Mouse (Mus musculus) hindbrain, postnatal 0 days (tissue): ENCODE measurements around the gene Hspb1. TPM values are rescaled to one million over a fixed set of nuclear protein-coding genes. Genes with fewer than 3 reads are reported as not detected.

Experiments
- ATAC-seq: fragments of 200-750 bp; cut with Nextera tagmentation; 2 replicates; pipeline ENCODE4 v1.8.0; 2017; ENCODE audit warnings: mild to moderate bottlenecking, moderate TSS enrichment, moderate library complexity
- DNase-seq: peaks from one replicate; pipeline ENCODE4 v3.0.0-alpha.2; 2015; ENCODE audit warnings: low spot score
- H3K27ac ChIP-seq: fragments of 300-500 bp; sonication (generic); 2 replicates; pipeline ENCODE4 v1.5.1; 2014; ENCODE audit warnings: mild to moderate bottlenecking
- H3K27me3 ChIP-seq: fragments of 300-500 bp; sonication (generic); 2 replicates; pipeline ENCODE4 v1.6.1; 2014; ENCODE audit warnings: low read length, mixed read lengths; ENCODE audit not compliant: insufficient read depth
- H3K36me3 ChIP-seq: fragments of 300-500 bp; sonication (generic); 2 replicates; pipeline ENCODE4 v1.6.1; 2014; ENCODE audit warnings: low read length, mixed read lengths; ENCODE audit not compliant: insufficient read depth
- H3K4me1 ChIP-seq: fragments of 300-500 bp; sonication (generic); 2 replicates; pipeline ENCODE4 v1.6.1; 2014; ENCODE audit warnings: antibody characterized with exemption, low read length, mixed read lengths; ENCODE audit not compliant: insufficient read depth
- H3K4me2 ChIP-seq: fragments of 300-500 bp; sonication (generic); 2 replicates; pipeline ENCODE4 v1.6.1; 2014; ENCODE audit warnings: low read depth, mild to moderate bottlenecking, low read length, moderate library complexity, mixed read lengths
- H3K4me3 ChIP-seq: fragments of 300-500 bp; sonication (generic); 2 replicates; pipeline ENCODE4 v1.5.1; 2014; ENCODE audit warnings: low read length
- H3K9ac ChIP-seq: fragments of 300-500 bp; sonication (generic); replicated peaks from 2 replicates; pipeline ENCODE4 v1.6.1; 2014; ENCODE audit warnings: mild to moderate bottlenecking, low read length, moderate library complexity, mixed read lengths
- H3K9me3 ChIP-seq: fragments of 300-500 bp; sonication (generic); 2 replicates; pipeline ENCODE4 v1.6.1; 2016; ENCODE audit warnings: low read length, mixed read lengths
- CTCF ChIP-seq: IDR thresholded peaks from 2 replicates; pipeline ENCODE4 v1.5.1; 2016; ENCODE audit warnings: antibody characterized with exemption, control low read depth, low read depth
- WGBS: fragments of 180-500 bp; shearing (Covaris S2); extraction: QIAGEN DNeasy Blood & Tissue Kit; methylation state at CpG from one replicate; pipeline ENCODE4 v1.1.7; 2014; 5-methylcytosine and 5-hydroxymethylcytosine counted together
- polyA plus RNA-seq: library from polyadenylated mRNA; unstranded; fragments of >200 nt; fragmentation: Nextera tagmentation; extraction: Ambion mirVana; gene quantifications from 2 replicates; pipeline ENCODE4 v1.2.1, GENCODE M21; 2015
- total RNA-seq: library from RNA; depleted of rRNA; stranded (reverse); fragments of >200 nt; gene quantifications from 2 replicates; pipeline ENCODE4 v1.2.3, GENCODE M21; 2014; rRNA removed

The Hspb1 gene
- total RNA-seq = 29.4 and 29.6 TPM in 2 replicates
- 28.0 and 30.0 TPM in 2 replicates for polyA plus RNA-seq

DNA sequence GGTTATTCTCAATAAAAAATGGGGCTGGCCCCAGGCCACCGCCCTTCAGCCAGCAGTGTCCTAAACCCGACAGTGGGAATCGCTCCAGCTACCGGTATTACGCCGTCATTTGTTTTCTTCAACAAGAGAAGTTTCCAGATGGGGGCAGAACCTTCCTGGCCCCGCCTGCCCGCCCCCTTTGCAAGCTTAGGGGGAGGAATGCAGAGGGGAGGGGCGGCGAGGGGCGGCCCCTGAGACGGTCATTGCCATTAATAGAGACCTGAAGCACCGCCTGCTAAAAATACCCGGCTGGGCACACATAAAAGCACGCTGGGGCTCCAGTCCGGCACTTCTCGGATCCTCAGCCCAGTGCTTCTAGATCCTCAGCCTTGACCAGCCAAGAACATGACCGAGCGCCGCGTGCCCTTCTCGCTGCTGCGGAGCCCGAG lies at the start of gene Hspb1:
Gene Hspb1, plus strand, starts transcription at position 245 of the 428 bp plus-strand sequence.
- Histone ChIP-seq H3K9ac (peak within 1 kb of the TSS; percentile 30; the same call in 1 of the 2 replicates), H3K4me1 (no peaks in the 10 kb centered on the region), H3K4me3 (peak within 1 kb of the TSS; percentile 26), H3K36me3 (no peaks in the 10 kb centered on the region), H3K9me3 (no peaks in the 10 kb centered on the region), H3K27ac (no peak within 1 kb of the TSS), H3K4me2 (peak within 1 kb of the TSS; percentile 50), H3K27me3 (peaks cover 3% of the 10 kb centered on the region; the same call in 1 of the 2 replicates)
- DNase-seq (peak; percentile 46), ATAC-seq (peak; percentile 50; the same call in 1 of the 2 replicates)
- no peak for TF ChIP-seq CTCF
- WGBS = under 1% methylated on average over 24 of the region's 24 CpGs

DNA sequence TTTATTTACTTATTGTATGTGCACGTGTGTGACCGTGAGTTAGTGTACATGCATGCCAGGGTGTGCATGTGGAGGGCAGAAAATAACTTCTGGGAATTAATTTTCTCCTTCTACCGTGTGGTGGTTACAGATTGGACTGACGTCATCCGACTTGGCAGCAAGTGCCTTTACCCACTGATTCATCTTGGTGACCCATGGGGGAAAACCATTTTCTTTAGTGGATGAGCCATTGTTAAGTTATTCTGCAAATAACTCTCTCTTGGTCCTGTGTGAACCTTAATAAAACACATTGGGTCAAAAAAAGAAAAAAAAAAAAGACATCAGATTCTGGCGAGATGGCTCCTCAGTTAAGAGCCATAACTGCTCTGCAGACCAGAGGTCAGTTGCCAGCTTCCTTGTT lies 46.1 kb upstream of the Hspb1 start:
- Histone ChIP-seq H3K27ac (no peak overlapping the region), H3K9ac (no peak overlapping the region), H3K4me1 (no peaks in the 10 kb centered on the region), H3K27me3 (no peaks in the 10 kb centered on the region), H3K36me3 (peaks cover 10% of the 10 kb centered on the region), H3K9me3 (no peaks in the 10 kb centered on the region), H3K4me3 (no peak overlapping the region), H3K4me2 (no peak overlapping the region)
- WGBS = 75% methylated on average over 6 of the region's 6 CpGs
- DNase-seq (no peak), ATAC-seq (no peak)
- TF ChIP-seq CTCF = no peak

DNA sequence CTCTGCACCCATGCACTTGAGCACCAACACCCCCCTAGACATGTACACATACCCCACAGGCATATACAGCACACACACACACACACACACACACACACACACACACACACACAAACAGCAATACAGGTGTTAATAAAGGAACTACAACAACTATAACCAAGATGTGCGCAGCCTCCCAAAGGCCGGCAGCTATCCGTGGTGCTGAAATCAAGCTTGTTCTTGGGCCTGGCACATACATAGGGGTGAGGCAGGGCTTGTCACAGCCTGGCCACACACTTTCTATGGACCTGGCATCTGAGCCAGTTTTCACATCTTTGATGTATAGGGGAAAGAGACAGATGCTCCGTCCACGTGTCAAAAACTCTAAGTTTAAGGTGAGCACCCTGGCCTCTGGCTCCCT lies 44.3 kb upstream of the Hspb1 start:
- no peak overlapping the region for H3K4me3 ChIP-seq
- TF ChIP-seq CTCF = no peak
- peaks cover 10% of the 10 kb centered on the region for H3K36me3 ChIP-seq
- DNase-seq (no peak), ATAC-seq (no peak)
- H3K27ac ChIP-seq = no peak overlapping the region
- H3K9ac ChIP-seq = no peak overlapping the region
- H3K4me2 ChIP-seq = no peak overlapping the region
- no peaks in the 10 kb centered on the region for H3K27me3 ChIP-seq
- H3K9me3 ChIP-seq = no peaks in the 10 kb centered on the region
- WGBS = 34% methylated on average over 5 of the region's 5 CpGs
- H3K4me1 ChIP-seq = no peaks in the 10 kb centered on the region

- 77% methylated on average over 13 of the region's 13 CpGs for WGBS
- no peak overlapping the region for H3K4me2 ChIP-seq
- DNase-seq (no peak), ATAC-seq (no peak)
- H3K9ac ChIP-seq = no peak overlapping the region
- peaks cover 10% of the 10 kb centered on the region for H3K36me3 ChIP-seq
- no peaks in the 10 kb centered on the region for H3K9me3 ChIP-seq
- H3K4me3 ChIP-seq = no peak overlapping the region
- H3K4me1 ChIP-seq = peaks cover under 1% of the 10 kb centered on the region; the same call in 1 of the 2 replicates
- TF ChIP-seq CTCF = no peak
- no peaks in the 10 kb centered on the region for H3K27me3 ChIP-seq
- no peak overlapping the region for H3K27ac ChIP-seq
Observed at GRCm38 (mm10) chr5:135845676-135846320, 41.9 kb upstream of the Hspb1 start.

- peak; percentile 53 for TF ChIP-seq CTCF
- ATAC-seq (no peak), DNase-seq (no peak)
- 74% methylated on average over 4 of the region's 4 CpGs for WGBS
- Histone ChIP-seq H3K4me2 (no peak overlapping the region), H3K4me1 (peaks cover 2% of the 10 kb centered on the region; the same call in 1 of the 2 replicates), H3K9me3 (no peaks in the 10 kb centered on the region), H3K4me3 (no peak overlapping the region), H3K27me3 (no peaks in the 10 kb centered on the region), H3K9ac (no peak overlapping the region), H3K36me3 (peaks cover 6% of the 10 kb centered on the region), H3K27ac (no peak overlapping the region)
Observed at GRCm38 (mm10) chr5:135847460-135847859, 40.3 kb upstream of the Hspb1 start.

GRCm38 (mm10) chr5:135847881-135848280 lies 39.8 kb upstream of the Hspb1 start:
- Histone ChIP-seq H3K27me3 (no peaks in the 10 kb centered on the region), H3K27ac (no peak overlapping the region), H3K4me3 (no peak overlapping the region), H3K4me1 (peaks cover 2% of the 10 kb centered on the region; the same call in 1 of the 2 replicates), H3K9ac (no peak overlapping the region), H3K36me3 (peaks cover 2% of the 10 kb centered on the region), H3K4me2 (no peak overlapping the region), H3K9me3 (no peaks in the 10 kb centered on the region)
- WGBS = 90% methylated on average over 3 of the region's 3 CpGs
- TF ChIP-seq CTCF = no peak
- no peak for DNase-seq
- ATAC-seq = no peak

GRCm38 (mm10) chr5:135851024-135851423 lies 36.7 kb upstream of the Hspb1 start:
- H3K4me2 ChIP-seq = peak overlapping the region; percentile 34; the same call in 1 of the 2 replicates
- H3K27ac ChIP-seq = peak overlapping the region; percentile 67
- H3K4me1 ChIP-seq = peaks cover 2% of the 10 kb centered on the region; the same call in 1 of the 2 replicates
- H3K27me3 ChIP-seq = peaks cover 7% of the 10 kb centered on the region
- H3K36me3 ChIP-seq = peaks cover 2% of the 10 kb centered on the region; the same call in 1 of the 2 replicates
- TF ChIP-seq CTCF = no peak
- ATAC-seq = peak; percentile 72
- no peaks in the 10 kb centered on the region for H3K9me3 ChIP-seq
- H3K4me3 ChIP-seq = no peak overlapping the region
- WGBS = under 1% methylated on average over 15 of the region's 15 CpGs
- H3K9ac ChIP-seq = no peak overlapping the region
- peak; percentile 80 for DNase-seq
